Comparison of ENCODE assay signal across 8 mouse cellular contexts in the genomic region with DNA sequence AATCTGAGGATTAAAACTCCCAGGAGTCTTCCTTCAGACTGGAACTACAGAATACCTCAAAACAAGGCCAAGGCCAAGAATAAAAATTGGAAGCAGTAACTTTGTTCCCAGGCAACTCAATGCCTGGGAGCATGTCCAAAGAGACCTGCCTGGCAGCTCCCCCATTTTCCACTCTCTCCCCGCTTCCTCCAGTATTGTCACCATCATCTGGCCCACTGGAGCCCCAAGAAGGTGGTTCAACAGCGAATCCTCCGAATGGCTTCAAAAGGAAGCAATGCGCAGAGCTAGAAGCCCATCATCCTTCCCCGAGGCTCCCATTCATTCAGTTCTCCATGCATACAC. TPM values are rescaled to one million over a fixed set of nuclear protein-coding genes. Genes with fewer than 3 reads are reported as not detected.
A peak's percentile ranks its signal among the peaks of the same experiment; 100 is the strongest.
DNase-seq lines count a peak whose midpoint lies in the region; ATAC-seq and TF ChIP-seq lines count a peak whose summit lies in the region.

No protein-coding gene starts in this region.

- no peaks in the 10 kb centered on the region; the same call in 1 of the 2 replicates for H3K4me1 ChIP-seq in bone marrow, adult 2 months (ENCODE audit: control insufficient read depth, insufficient read depth, low read length)
- peaks cover 8% of the 10 kb centered on the region; the same call in 1 of the 2 replicates for H3K4me1 ChIP-seq in heart, embryonic 10.5 days
- H3K4me1 ChIP-seq in limb, embryonic 11.5 days (ENCODE audit: control insufficient read depth, insufficient read depth, low read length) = peaks cover 5% of the 10 kb centered on the region; the same call in 1 of the 2 replicates
- H3K4me1 ChIP-seq in neural tube, embryonic 15.5 days = peaks cover 9% of the 10 kb centered on the region

- no peak for TF ChIP-seq POLR2A in bone marrow, adult 2 months (IDR thresholded peaks at IDR 0.05; ENCODE audit: borderline replicate concordance, control insufficient read depth, low read depth, low read length)

- peak overlapping the region; percentile 93 for H3K9ac ChIP-seq in limb, embryonic 11.5 days (ENCODE audit: low read length)
- peak overlapping the region; percentile 64 for H3K9ac ChIP-seq in neural tube, embryonic 15.5 days (replicated peaks)

- peaks cover 32% of the 10 kb centered on the region for H3K36me3 ChIP-seq in heart, embryonic 10.5 days
- H3K36me3 ChIP-seq in limb, embryonic 11.5 days (ENCODE audit: control insufficient read depth, insufficient read depth, low read length) = peaks cover 1% of the 10 kb centered on the region
- H3K36me3 ChIP-seq in neural tube, embryonic 15.5 days = peaks cover 11% of the 10 kb centered on the region

- under 1% methylated on average over 5 of the region's 5 CpGs for WGBS in bone marrow, adult 2 months
- WGBS in heart, embryonic 10.5 days = 1% methylated on average over 5 of the region's 5 CpGs
- WGBS in limb, embryonic 11.5 days = 3% methylated on average over 5 of the region's 5 CpGs
- WGBS in neural tube, embryonic 15.5 days = 0% methylated on average over 5 of the region's 5 CpGs

- DNase-seq in layer of hippocampus, adult 9-10 months (ENCODE audit: low spot score) = peak; percentile 12
- no peak for DNase-seq in layer of hippocampus, postnatal 10 days (ENCODE audit: low spot score in 2 of 2)
- DNase-seq in heart, embryonic 10.5 days (ENCODE audit: low spot score) = no peak
- DNase-seq in limb, embryonic 11.5 days (ENCODE audit: low spot score) = no peak
- no peak for DNase-seq in layer of hippocampus, adult 9-11 months
- no peak for DNase-seq in cerebellum, postnatal 4 days (ENCODE audit: low spot score in 2 of 2)

- no peaks in the 10 kb centered on the region for H3K9me3 ChIP-seq in heart, embryonic 10.5 days
- no peaks in the 10 kb centered on the region for H3K9me3 ChIP-seq in limb, embryonic 11.5 days (ENCODE audit: control insufficient read depth, low read length)
- H3K9me3 ChIP-seq in neural tube, embryonic 15.5 days (replicated peaks) = no peaks in the 10 kb centered on the region

- H3K27me3 ChIP-seq in heart, embryonic 10.5 days (ENCODE audit: insufficient read depth, poor library complexity, severe bottlenecking) = no peaks in the 10 kb centered on the region
- H3K27me3 ChIP-seq in limb, embryonic 11.5 days (ENCODE audit: control insufficient read depth, insufficient read depth, low read length) = no peaks in the 10 kb centered on the region
- H3K27me3 ChIP-seq in neural tube, embryonic 15.5 days (replicated peaks) = no peaks in the 10 kb centered on the region

- peak overlapping the region; percentile 99 for H3K27ac ChIP-seq in bone marrow, adult 2 months (ENCODE audit: control insufficient read depth, insufficient read depth, low read depth, low read length, poor library complexity)
- H3K27ac ChIP-seq in heart, embryonic 10.5 days = peak overlapping the region; percentile 96
- peak overlapping the region; percentile 98 for H3K27ac ChIP-seq in limb, embryonic 11.5 days (replicated peaks; ENCODE audit: low read depth, low read length)
- peak overlapping the region; percentile 97 for H3K27ac ChIP-seq in neural tube, embryonic 15.5 days (replicated peaks)

- peak overlapping the region; percentile 90 for H3K4me3 ChIP-seq in bone marrow, adult 2 months (replicated peaks; ENCODE audit: control insufficient read depth, low read depth, low read length)
- peak overlapping the region; percentile 91 for H3K4me3 ChIP-seq in heart, embryonic 10.5 days
- peak overlapping the region; percentile 94 for H3K4me3 ChIP-seq in limb, embryonic 11.5 days (ENCODE audit: low read depth, low read length)
- H3K4me3 ChIP-seq in neural tube, embryonic 15.5 days (replicated peaks) = peak overlapping the region; percentile 89

- no peak for ATAC-seq in limb, embryonic 11.5 days (ENCODE audit: insufficient number of reproducible peaks, low FRiP score, low TSS enrichment, low read depth)
- no peak for ATAC-seq in neural tube, embryonic 15.5 days (ENCODE audit: low FRiP score)

- TF ChIP-seq CTCF in bone marrow, adult 2 months (IDR thresholded peaks at IDR 0.05; ENCODE audit: control insufficient read depth, insufficient read depth, low read length) = no peak

- peak overlapping the region; percentile 93 for H3K4me2 ChIP-seq in limb, embryonic 11.5 days (ENCODE audit: low read depth, severe bottlenecking)
- peak overlapping the region; percentile 83 for H3K4me2 ChIP-seq in neural tube, embryonic 15.5 days

RNA-seq across cellular contexts. Expression of a gene that starts 1.3 kb away (rescaled TPM):
- 10 to 100 TPM; 45.5 to 51.5 TPM for total RNA-seq in layer of hippocampus, postnatal 10 days (2021)
- polyA plus RNA-seq in bone marrow, adult 2 months (2011; ENCODE audit: insufficient read depth, insufficient read length, low replicate concordance, missing spikeins) = 29.1 and 31.8 TPM in 2 replicates
- 53.8 and 79.9 TPM in 2 replicates for polyA plus RNA-seq in heart, embryonic 10.5 days (2016; fragmentation: Nextera tagmentation; extraction: Ambion mirVana)
- polyA plus RNA-seq in limb, embryonic 11.5 days (2014; fragmentation: Nextera tagmentation; extraction: Ambion mirVana) = 129 and 141 TPM in 2 replicates
- polyA plus RNA-seq in neural tube, embryonic 15.5 days (2015; fragmentation: Nextera tagmentation; extraction: Ambion mirVana) = 39.5 and 48.8 TPM in 2 replicates
